Mouse (Mus musculus) heart, embryonic 15.5 days (tissue): ENCODE results near the gene Dtx2. TPM values are rescaled to one million over a fixed set of nuclear protein-coding genes. Genes with fewer than 3 reads are reported as not detected.

Experiments used
- ATAC-seq: fragments of 200-750 bp; cut with Nextera tagmentation; replicated peaks from 2 replicates; pipeline ENCODE4 v1.8.0; 2017; ENCODE audit warnings: low read depth, moderate TSS enrichment; ENCODE audit not compliant: insufficient number of reproducible peaks, insufficient read depth, low FRiP score
- H3K27ac ChIP-seq: fragments of 300-500 bp; sonication (generic); 2 replicates; pipeline ENCODE4 v1.5.1; 2015; ENCODE audit warnings: mild to moderate bottlenecking, inconsistent platforms
- H3K27me3 ChIP-seq: fragments of 300-500 bp; sonication (generic); 2 replicates; pipeline ENCODE4 v1.6.1; 2015; ENCODE audit warnings: inconsistent platforms
- H3K36me3 ChIP-seq: fragments of 300-500 bp; sonication (generic); 2 replicates; pipeline ENCODE4 v1.6.1; 2015; ENCODE audit warnings: mild to moderate bottlenecking, inconsistent platforms
- H3K4me1 ChIP-seq: fragments of 300-500 bp; sonication (generic); replicated peaks from 2 replicates; pipeline ENCODE4 v1.6.1; 2015; ENCODE audit warnings: inconsistent platforms
- H3K4me2 ChIP-seq: fragments of 300-500 bp; sonication (generic); 2 replicates; pipeline ENCODE4 v1.6.1; 2015; ENCODE audit warnings: inconsistent platforms, mild to moderate bottlenecking, moderate library complexity
- H3K4me3 ChIP-seq: fragments of 300-500 bp; sonication (generic); 2 replicates; pipeline ENCODE4 v1.5.1; 2015; ENCODE audit warnings: mild to moderate bottlenecking, inconsistent platforms
- H3K9ac ChIP-seq: fragments of 300-500 bp; sonication (generic); 2 replicates; pipeline ENCODE4 v1.6.1; 2015; ENCODE audit warnings: mild to moderate bottlenecking, inconsistent platforms
- H3K9me3 ChIP-seq: fragments of 300-500 bp; sonication (generic); replicated peaks from 2 replicates; pipeline ENCODE4 v1.6.1; 2016; ENCODE audit warnings: inconsistent platforms
- WGBS: fragments of 180-500 bp; shearing (Covaris S2); methylation state at CpG from one replicate; pipeline ENCODE4 v1.1.7; 2015; ENCODE audit warnings: mixed read lengths; 5-methylcytosine and 5-hydroxymethylcytosine counted together
- polyA plus RNA-seq: library from polyadenylated mRNA; unstranded; fragments of >200 nt; fragmentation: Nextera tagmentation; extraction: Ambion mirVana; gene quantifications from 2 replicates; pipeline ENCODE4 v1.2.1, GENCODE M21; 2015

Dtx2 gene
- polyA plus RNA-seq, 1 experiment from 2014 or later: 18.5 TPM

GRCm38 (mm10) chr5:136004537-136004936 is 9.9 kb downstream of the Dtx2 start:
- no peak for ATAC-seq
- peaks cover 5% of the 10 kb centered on the region; the same call in 1 of the 2 replicates for H3K36me3 ChIP-seq
- H3K27ac ChIP-seq: no peak overlapping the region
- no peak overlapping the region for H3K9ac ChIP-seq
- 62% methylated on average over 4 of the region's 4 CpGs for WGBS
- H3K27me3 ChIP-seq: no peaks in the 10 kb centered on the region
- H3K4me2 ChIP-seq: no peak overlapping the region
- no peaks in the 10 kb centered on the region for H3K9me3 ChIP-seq
- H3K4me3 ChIP-seq: no peak overlapping the region
- peaks cover 23% of the 10 kb centered on the region for H3K4me1 ChIP-seq

GRCm38 (mm10) chr5:136007745-136008144 is 13.1 kb downstream of the Dtx2 start:
- Histone ChIP-seq H3K4me2 (no peak overlapping the region), H3K9ac (no peak overlapping the region), H3K36me3 (peaks cover 24% of the 10 kb centered on the region), H3K9me3 (no peaks in the 10 kb centered on the region), H3K27ac (no peak overlapping the region), H3K27me3 (no peaks in the 10 kb centered on the region), H3K4me3 (no peak overlapping the region), H3K4me1 (peaks cover 16% of the 10 kb centered on the region)
- WGBS: 69% methylated on average over 7 of the region's 7 CpGs
- ATAC-seq: no peak

GRCm38 (mm10) chr5:136014877-136015276 is 20.3 kb downstream of the Dtx2 start:
- ATAC-seq: peak; percentile 66
- no peak overlapping the region for H3K9ac ChIP-seq
- no peak overlapping the region for H3K4me3 ChIP-seq
- peak overlapping the region; percentile 48 for H3K4me2 ChIP-seq
- 66% methylated on average over 10 of the region's 10 CpGs for WGBS
- no peaks in the 10 kb centered on the region for H3K27me3 ChIP-seq
- peaks cover 26% of the 10 kb centered on the region for H3K36me3 ChIP-seq
- H3K9me3 ChIP-seq: no peaks in the 10 kb centered on the region
- H3K27ac ChIP-seq: peak overlapping the region; percentile 77
- peaks cover 52% of the 10 kb centered on the region for H3K4me1 ChIP-seq

- Histone ChIP-seq H3K9me3 (no peaks in the 10 kb centered on the region), H3K27me3 (no peaks in the 10 kb centered on the region), H3K4me1 (peaks cover 56% of the 10 kb centered on the region), H3K4me2 (peak overlapping the region; percentile 48), H3K27ac (peak overlapping the region; percentile 77), H3K4me3 (no peak overlapping the region), H3K9ac (no peak overlapping the region), H3K36me3 (peaks cover 20% of the 10 kb centered on the region)
- no peak for ATAC-seq
- 70% methylated on average over 10 of the region's 10 CpGs for WGBS
Measured at GRCm38 (mm10) chr5:136015586-136015985, 21.0 kb downstream of the Dtx2 start.

- 42% methylated on average over 10 of the region's 10 CpGs for WGBS
- peak overlapping the region; percentile 48 for H3K4me2 ChIP-seq
Measured at GRCm38 (mm10) chr5:136016014-136016876, 21.6 kb downstream of the Dtx2 start.

GRCm38 (mm10) chr5:136017262-136017661 is 22.7 kb downstream of the Dtx2 start:
- Histone ChIP-seq H3K27me3 (no peaks in the 10 kb centered on the region), H3K9ac (no peak overlapping the region), H3K27ac (no peak overlapping the region), H3K9me3 (no peaks in the 10 kb centered on the region), H3K4me3 (no peak overlapping the region), H3K36me3 (peaks cover 11% of the 10 kb centered on the region; the same call in 1 of the 2 replicates), H3K4me1 (peaks cover 56% of the 10 kb centered on the region), H3K4me2 (no peak overlapping the region)
- ATAC-seq: no peak
- 69% methylated on average over 6 of the region's 6 CpGs for WGBS

More at GRCm38 (mm10) chr5:136016014-136016876, 21.6 kb downstream of the Dtx2 start:
- Histone ChIP-seq H3K4me3 (no peak overlapping the region), H3K27me3 (no peaks in the 10 kb centered on the region), H3K9me3 (no peaks in the 10 kb centered on the region), H3K27ac (peak overlapping the region; percentile 77), H3K36me3 (peaks cover 19% of the 10 kb centered on the region), H3K9ac (no peak overlapping the region), H3K4me1 (peaks cover 56% of the 10 kb centered on the region)
- no peak for ATAC-seq

- Histone ChIP-seq H3K9me3 (no peaks in the 10 kb centered on the region), H3K36me3 (peaks cover 6% of the 10 kb centered on the region; the same call in 1 of the 2 replicates), H3K27ac (no peak overlapping the region), H3K4me1 (peaks cover 56% of the 10 kb centered on the region), H3K9ac (no peak overlapping the region), H3K4me3 (no peak overlapping the region), H3K4me2 (no peak overlapping the region), H3K27me3 (no peaks in the 10 kb centered on the region)
- ATAC-seq: no peak
- WGBS: 65% methylated on average over 2 of the region's 2 CpGs
Measured at GRCm38 (mm10) chr5:136018726-136019125, 24.1 kb downstream of the Dtx2 start.

GRCm38 (mm10) chr5:136019907-136020306 is 25.3 kb downstream of the Dtx2 start:
- no peaks in the 10 kb centered on the region for H3K27me3 ChIP-seq
- H3K4me3 ChIP-seq: no peak overlapping the region
- peaks cover 51% of the 10 kb centered on the region for H3K4me1 ChIP-seq
- 3% methylated on average over 1 of the region's 1 CpGs for WGBS
- H3K36me3 ChIP-seq: peaks cover 6% of the 10 kb centered on the region; the same call in 1 of the 2 replicates
- H3K4me2 ChIP-seq: no peak overlapping the region
- H3K27ac ChIP-seq: peak overlapping the region; percentile 11; the same call in 1 of the 2 replicates
- H3K9me3 ChIP-seq: no peaks in the 10 kb centered on the region
- H3K9ac ChIP-seq: no peak overlapping the region
- peak; percentile 68 for ATAC-seq

GRCm38 (mm10) chr5:136025712-136026111 is 31.1 kb downstream of the Dtx2 start:
- H3K9ac ChIP-seq: no peak overlapping the region
- no peak for ATAC-seq
- no peaks in the 10 kb centered on the region for H3K4me1 ChIP-seq
- no peaks in the 10 kb centered on the region for H3K9me3 ChIP-seq
- peaks cover 24% of the 10 kb centered on the region; the same call in 1 of the 2 replicates for H3K36me3 ChIP-seq
- no peak overlapping the region for H3K4me3 ChIP-seq
- no peak overlapping the region for H3K27ac ChIP-seq
- 81% methylated on average over 3 of the region's 3 CpGs for WGBS
- H3K27me3 ChIP-seq: no peaks in the 10 kb centered on the region
- H3K4me2 ChIP-seq: no peak overlapping the region

- Histone ChIP-seq H3K9ac (no peak overlapping the region), H3K9me3 (no peaks in the 10 kb centered on the region), H3K4me1 (no peaks in the 10 kb centered on the region), H3K27ac (no peak overlapping the region), H3K4me2 (no peak overlapping the region), H3K27me3 (no peaks in the 10 kb centered on the region), H3K4me3 (no peak overlapping the region), H3K36me3 (peaks cover 31% of the 10 kb centered on the region; the same call in 1 of the 2 replicates)
- 80% methylated on average over 9 of the region's 9 CpGs for WGBS
- ATAC-seq: no peak
Measured at GRCm38 (mm10) chr5:136026859-136027258, 32.3 kb downstream of the Dtx2 start.

GRCm38 (mm10) chr5:136027612-136028311 is 33.2 kb downstream of the Dtx2 start:
- no peak overlapping the region for H3K9ac ChIP-seq
- no peak overlapping the region for H3K4me2 ChIP-seq
- H3K27ac ChIP-seq: no peak overlapping the region
- H3K4me3 ChIP-seq: no peak overlapping the region
- H3K36me3 ChIP-seq: peaks cover 34% of the 10 kb centered on the region; the same call in 1 of the 2 replicates
- 87% methylated on average over 11 of the region's 11 CpGs for WGBS
- H3K9me3 ChIP-seq: no peaks in the 10 kb centered on the region
- ATAC-seq: no peak
- no peaks in the 10 kb centered on the region for H3K27me3 ChIP-seq
- H3K4me1 ChIP-seq: no peaks in the 10 kb centered on the region
